Mouse (Mus musculus): ENCODE measurements around the gene Zfp93. TPM values are rescaled to one million over a fixed set of nuclear protein-coding genes. Genes with fewer than 3 reads are reported as not detected.

Gene Zfp93
- polyA plus RNA-seq, 1 experiment from 2014 or later, result 9.3 TPM

- ATAC-seq (ENCODE audit: low read depth), result no peak
- WGBS, result 79% methylated on average over 5 of the region's 5 CpGs
- no peaks in the 10 kb centered on the region for H3K9me3 ChIP-seq (ENCODE audit: control insufficient read depth, low read length)
- peaks cover 37% of the 10 kb centered on the region for H3K36me3 ChIP-seq (ENCODE audit: control insufficient read depth, insufficient read depth, low read length)
- no peak overlapping the region for H3K9ac ChIP-seq (ENCODE audit: low read length)
- H3K27ac ChIP-seq (ENCODE audit: low read length), result no peak overlapping the region
- no peak overlapping the region for H3K4me2 ChIP-seq (ENCODE audit: low read depth, low read length)
- H3K4me1 ChIP-seq (replicated peaks; ENCODE audit: control insufficient read depth, insufficient read depth, low read length), result no peaks in the 10 kb centered on the region
- no peak overlapping the region for H3K4me3 ChIP-seq (ENCODE audit: low read length)
- no peaks in the 10 kb centered on the region for H3K27me3 ChIP-seq (ENCODE audit: control insufficient read depth, insufficient read depth, low read depth, low read length)
These were observed 17.4 kb downstream of the Zfp93 start for GRCm38 (mm10) chr7:24287670-24288069.

GRCm38 (mm10) chr7:24288512-24288911, 18.3 kb downstream of the Zfp93 start:
- Histone ChIP-seq H3K27ac (ENCODE audit: low read length) (no peak overlapping the region), H3K4me3 (ENCODE audit: low read length) (no peak overlapping the region), H3K36me3 (ENCODE audit: control insufficient read depth, insufficient read depth, low read length) (peaks cover 43% of the 10 kb centered on the region), H3K27me3 (ENCODE audit: control insufficient read depth, insufficient read depth, low read depth, low read length) (no peaks in the 10 kb centered on the region), H3K4me1 (replicated peaks; ENCODE audit: control insufficient read depth, insufficient read depth, low read length) (no peaks in the 10 kb centered on the region), H3K9ac (ENCODE audit: low read length) (no peak overlapping the region), H3K9me3 (ENCODE audit: control insufficient read depth, low read length) (no peaks in the 10 kb centered on the region), H3K4me2 (ENCODE audit: low read depth, low read length) (no peak overlapping the region)
- WGBS, result 84% methylated on average over 6 of the region's 6 CpGs
- ATAC-seq (ENCODE audit: low read depth), result no peak

DNA sequence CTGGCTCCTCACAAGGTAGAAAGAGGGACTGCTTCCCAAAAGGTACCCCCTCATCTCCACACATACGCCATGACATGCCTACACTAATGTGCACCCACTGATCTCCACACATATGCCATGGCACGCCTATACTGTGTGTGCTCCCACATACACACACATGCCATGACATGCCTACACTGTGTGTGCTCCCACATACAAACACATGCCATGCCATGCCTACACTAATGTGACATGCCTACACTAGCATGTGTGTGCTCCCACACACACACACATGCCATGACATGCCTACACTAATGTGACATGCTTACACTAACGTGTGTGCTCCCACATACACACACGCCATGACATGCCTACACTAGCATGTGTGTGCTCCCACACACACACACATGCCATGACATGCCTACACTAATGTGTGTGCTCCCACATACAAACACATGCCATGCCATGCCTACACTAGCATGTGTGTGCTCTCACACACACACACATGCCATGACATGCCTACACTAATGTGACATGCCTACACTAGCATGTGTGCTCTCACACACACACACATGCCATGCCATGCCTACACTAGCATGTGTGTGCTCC, 20.0 kb downstream of the Zfp93 start:
- H3K4me3 ChIP-seq (ENCODE audit: low read length), result no peak overlapping the region
- no peak for ATAC-seq (ENCODE audit: low read depth)
- H3K9ac ChIP-seq (ENCODE audit: low read length), result no peak overlapping the region
- H3K4me1 ChIP-seq (replicated peaks; ENCODE audit: control insufficient read depth, insufficient read depth, low read length), result no peaks in the 10 kb centered on the region
- WGBS, result 99% methylated on average over 4 of the region's 4 CpGs
- H3K27me3 ChIP-seq (ENCODE audit: control insufficient read depth, insufficient read depth, low read depth, low read length), result no peaks in the 10 kb centered on the region
- H3K27ac ChIP-seq (ENCODE audit: low read length), result no peak overlapping the region
- H3K9me3 ChIP-seq (ENCODE audit: control insufficient read depth, low read length), result no peaks in the 10 kb centered on the region
- H3K4me2 ChIP-seq (ENCODE audit: low read depth, low read length), result no peak overlapping the region
- peaks cover 58% of the 10 kb centered on the region for H3K36me3 ChIP-seq (ENCODE audit: control insufficient read depth, insufficient read depth, low read length)

DNA sequence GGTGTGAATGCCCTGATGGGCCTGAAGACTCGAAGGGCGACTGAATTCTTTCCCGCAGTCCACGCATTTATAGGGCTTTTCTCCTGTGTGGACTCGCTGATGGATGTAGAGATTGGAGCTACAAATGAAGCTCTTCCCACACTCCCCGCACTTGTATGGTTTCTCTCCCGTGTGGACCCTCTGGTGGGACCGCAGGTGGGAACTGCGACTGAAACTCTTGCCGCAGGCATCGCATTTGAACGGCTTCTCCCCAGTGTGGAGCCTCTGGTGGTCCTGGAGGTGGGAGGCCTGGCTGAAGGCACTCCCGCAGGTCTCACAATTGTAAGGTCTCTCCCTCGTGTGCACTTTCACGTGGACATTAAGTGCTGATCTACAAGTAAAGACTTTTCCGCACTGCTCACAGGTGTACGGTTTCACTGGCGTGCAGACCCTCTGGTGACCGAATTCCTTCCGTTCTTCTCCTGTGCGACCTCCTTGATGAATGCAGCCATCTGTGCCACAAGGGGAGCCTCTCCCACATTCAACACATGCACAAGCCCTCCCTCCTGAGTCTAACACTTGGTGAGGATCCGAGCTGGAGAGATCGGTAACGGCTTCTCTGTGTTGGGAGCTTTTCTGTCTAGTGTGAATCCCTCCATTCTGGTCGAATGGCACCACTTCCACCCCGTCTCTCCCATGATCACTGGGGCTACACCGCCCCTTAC, 21.3 kb downstream of the Zfp93 start:
- no peaks in the 10 kb centered on the region for H3K4me1 ChIP-seq (replicated peaks; ENCODE audit: control insufficient read depth, insufficient read depth, low read length)
- H3K4me2 ChIP-seq (ENCODE audit: low read depth, low read length), result no peak overlapping the region
- no peaks in the 10 kb centered on the region for H3K9me3 ChIP-seq (ENCODE audit: control insufficient read depth, low read length)
- no peak for ATAC-seq (ENCODE audit: low read depth)
- peaks cover 70% of the 10 kb centered on the region for H3K36me3 ChIP-seq (ENCODE audit: control insufficient read depth, insufficient read depth, low read length)
- no peak overlapping the region for H3K4me3 ChIP-seq (ENCODE audit: low read length)
- H3K27me3 ChIP-seq (ENCODE audit: control insufficient read depth, insufficient read depth, low read depth, low read length), result no peaks in the 10 kb centered on the region
- H3K9ac ChIP-seq (ENCODE audit: low read length), result no peak overlapping the region
- WGBS, result 85% methylated on average over 27 of the region's 27 CpGs
- no peak overlapping the region for H3K27ac ChIP-seq (ENCODE audit: low read length)

DNA sequence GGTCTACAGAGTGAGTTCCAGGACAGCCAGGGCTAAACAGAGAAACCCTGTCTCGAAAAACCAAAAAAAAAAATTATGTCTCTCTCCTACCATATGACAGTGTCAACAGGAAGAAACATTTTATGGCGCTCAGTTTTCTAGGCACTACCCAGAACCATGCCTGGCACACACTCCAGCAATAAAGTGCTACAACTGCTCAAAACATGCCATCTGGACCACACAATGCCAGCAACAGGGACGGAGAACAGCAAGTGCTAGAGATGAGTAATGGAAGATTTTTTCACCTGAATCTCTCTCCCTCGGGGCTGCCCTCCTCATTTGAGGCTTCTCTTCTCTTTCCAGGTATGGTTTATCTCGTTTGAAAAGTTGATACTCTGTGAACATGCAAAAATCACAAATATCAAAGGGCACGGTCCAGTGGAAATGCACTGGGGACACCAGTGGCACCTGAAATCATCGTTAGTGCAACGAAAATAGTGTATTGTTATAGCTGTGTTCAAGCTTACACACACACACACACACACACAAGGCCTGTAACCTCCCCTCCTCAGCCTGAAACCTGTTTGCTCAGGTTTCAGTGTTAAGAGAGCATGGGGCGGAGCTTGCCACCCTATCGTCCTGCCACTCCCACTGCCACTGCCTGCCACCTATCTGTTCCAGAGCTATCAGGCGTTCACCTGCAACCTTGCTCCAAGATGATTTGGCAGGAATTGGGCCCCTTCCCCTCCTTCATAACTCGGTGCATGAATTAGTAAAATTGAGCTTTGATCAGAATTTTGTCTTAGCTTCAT, 23.0 kb downstream of the Zfp93 start:
- H3K9me3 ChIP-seq (ENCODE audit: control insufficient read depth, low read length), result no peaks in the 10 kb centered on the region
- 79% methylated on average over 12 of the region's 12 CpGs for WGBS

GRCm38 (mm10) chr7:24294763-24295162, 24.5 kb downstream of the Zfp93 start:
- H3K36me3 ChIP-seq (ENCODE audit: control insufficient read depth, insufficient read depth, low read length), result peaks cover 62% of the 10 kb centered on the region
- 97% methylated on average over 4 of the region's 4 CpGs for WGBS

More for the DNA sequence above, 23.0 kb downstream of the Zfp93 start:
- H3K4me1 ChIP-seq (replicated peaks; ENCODE audit: control insufficient read depth, insufficient read depth, low read length), result peaks cover 4% of the 10 kb centered on the region
- no peak overlapping the region for H3K4me2 ChIP-seq (ENCODE audit: low read depth, low read length)
- peaks cover 66% of the 10 kb centered on the region for H3K36me3 ChIP-seq (ENCODE audit: control insufficient read depth, insufficient read depth, low read length)
- H3K27me3 ChIP-seq (ENCODE audit: control insufficient read depth, insufficient read depth, low read depth, low read length), result no peaks in the 10 kb centered on the region
- H3K4me3 ChIP-seq (ENCODE audit: low read length), result no peak overlapping the region
- H3K27ac ChIP-seq (ENCODE audit: low read length), result no peak overlapping the region
- no peak for ATAC-seq (ENCODE audit: low read depth)
- no peak overlapping the region for H3K9ac ChIP-seq (ENCODE audit: low read length)

GRCm38 (mm10) chr7:24295376-24295775, 25.2 kb downstream of the Zfp93 start:
- ATAC-seq (ENCODE audit: low read depth), result no peak
- Histone ChIP-seq H3K27ac (ENCODE audit: low read length) (no peak overlapping the region), H3K4me1 (replicated peaks; ENCODE audit: control insufficient read depth, insufficient read depth, low read length) (peaks cover 8% of the 10 kb centered on the region), H3K4me3 (ENCODE audit: low read length) (no peak overlapping the region), H3K9ac (ENCODE audit: low read length) (no peak overlapping the region), H3K9me3 (ENCODE audit: control insufficient read depth, low read length) (no peaks in the 10 kb centered on the region), H3K4me2 (ENCODE audit: low read depth, low read length) (no peak overlapping the region), H3K27me3 (ENCODE audit: control insufficient read depth, insufficient read depth, low read depth, low read length) (no peaks in the 10 kb centered on the region), H3K36me3 (ENCODE audit: control insufficient read depth, insufficient read depth, low read length) (peaks cover 56% of the 10 kb centered on the region)
- 92% methylated on average over 7 of the region's 7 CpGs for WGBS

More at GRCm38 (mm10) chr7:24294763-24295162, 24.5 kb downstream of the Zfp93 start:
- no peak for ATAC-seq (ENCODE audit: low read depth)
- no peak overlapping the region for H3K9ac ChIP-seq (ENCODE audit: low read length)
- H3K27me3 ChIP-seq (ENCODE audit: control insufficient read depth, insufficient read depth, low read depth, low read length), result no peaks in the 10 kb centered on the region
- no peaks in the 10 kb centered on the region for H3K9me3 ChIP-seq (ENCODE audit: control insufficient read depth, low read length)
- peaks cover 6% of the 10 kb centered on the region for H3K4me1 ChIP-seq (replicated peaks; ENCODE audit: control insufficient read depth, insufficient read depth, low read length)
- no peak overlapping the region for H3K4me3 ChIP-seq (ENCODE audit: low read length)
- H3K27ac ChIP-seq (ENCODE audit: low read length), result no peak overlapping the region
- H3K4me2 ChIP-seq (ENCODE audit: low read depth, low read length), result no peak overlapping the region

GRCm38 (mm10) chr7:24296386-24296785, 26.2 kb downstream of the Zfp93 start:
- WGBS, result 94% methylated on average over 7 of the region's 7 CpGs

More at GRCm38 (mm10) chr7:24296386-24296785, 26.2 kb downstream of the Zfp93 start:
- Histone ChIP-seq H3K27ac (ENCODE audit: low read length) (no peak overlapping the region), H3K9ac (ENCODE audit: low read length) (no peak overlapping the region), H3K4me2 (ENCODE audit: low read depth, low read length) (no peak overlapping the region), H3K4me3 (ENCODE audit: low read length) (no peak overlapping the region), H3K36me3 (ENCODE audit: control insufficient read depth, insufficient read depth, low read length) (peaks cover 46% of the 10 kb centered on the region), H3K4me1 (replicated peaks; ENCODE audit: control insufficient read depth, insufficient read depth, low read length) (peaks cover 10% of the 10 kb centered on the region), H3K27me3 (ENCODE audit: control insufficient read depth, insufficient read depth, low read depth, low read length) (no peaks in the 10 kb centered on the region), H3K9me3 (ENCODE audit: control insufficient read depth, low read length) (no peaks in the 10 kb centered on the region)
- ATAC-seq (ENCODE audit: low read depth), result no peak
